Mouse (Mus musculus): ENCODE measurements at regions not wholly inside any gene's neighbourhood (a gene's known extent, or its start where the extent isn't known, plus 50 kb on each side); places are given as distances from the start of the nearest gene placed in this dataset.

DNA sequence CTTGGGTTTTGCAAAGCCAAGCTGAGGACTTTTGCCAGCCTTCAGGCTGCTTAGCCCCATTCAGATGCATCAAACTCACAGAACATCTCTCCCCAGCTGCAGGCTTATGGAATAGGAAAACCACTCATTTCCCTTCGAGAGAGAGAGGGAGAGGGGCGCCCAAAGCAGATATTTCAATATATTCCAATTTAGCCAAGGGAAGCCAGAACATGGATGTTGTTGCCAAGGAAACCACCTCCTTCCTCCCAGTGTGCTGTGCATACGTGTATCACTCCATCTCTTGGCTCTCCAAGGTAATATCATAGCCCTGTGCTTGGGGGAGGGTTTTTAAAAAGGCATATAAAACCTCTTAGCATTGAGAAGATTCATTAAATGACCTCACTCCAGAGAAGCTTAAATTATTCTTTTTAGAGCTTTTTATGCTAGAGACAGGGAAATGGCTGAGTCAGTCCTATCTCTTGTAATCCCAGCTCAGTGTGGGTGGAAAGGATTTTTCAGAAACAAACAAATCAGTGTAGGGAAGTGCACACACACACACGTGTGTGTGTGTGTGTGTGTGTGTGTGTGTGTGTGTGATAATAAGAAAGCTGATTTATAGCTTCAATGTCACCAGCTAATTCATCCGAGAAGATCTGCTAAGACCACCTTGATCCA is 245.1 kb downstream of the Rps24 start:
- DNase-seq (ENCODE audit: low read depth, low spot score) = no peak

DNA sequence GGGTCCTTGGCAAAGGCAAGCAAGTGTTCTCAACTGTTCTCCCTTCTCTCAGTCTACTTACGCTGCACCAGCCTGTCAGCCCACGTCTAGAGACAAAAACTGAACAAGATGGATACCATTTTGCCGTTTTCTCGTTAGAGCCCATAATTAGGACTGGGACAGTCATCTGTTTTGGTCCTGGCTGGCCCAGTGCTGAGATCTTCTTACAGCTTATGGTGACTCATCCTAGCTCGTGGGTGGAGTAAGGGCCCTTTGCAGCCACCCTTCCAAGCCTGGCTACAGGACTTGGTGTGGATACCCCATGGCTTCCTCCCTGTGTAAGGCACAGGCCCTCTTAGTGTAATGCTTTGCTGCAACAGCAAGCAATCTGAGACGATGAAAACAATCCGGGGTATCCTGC is 246.4 kb downstream of the Rps24 start:
- DNase-seq (ENCODE audit: low read depth, low spot score) = no peak

DNA sequence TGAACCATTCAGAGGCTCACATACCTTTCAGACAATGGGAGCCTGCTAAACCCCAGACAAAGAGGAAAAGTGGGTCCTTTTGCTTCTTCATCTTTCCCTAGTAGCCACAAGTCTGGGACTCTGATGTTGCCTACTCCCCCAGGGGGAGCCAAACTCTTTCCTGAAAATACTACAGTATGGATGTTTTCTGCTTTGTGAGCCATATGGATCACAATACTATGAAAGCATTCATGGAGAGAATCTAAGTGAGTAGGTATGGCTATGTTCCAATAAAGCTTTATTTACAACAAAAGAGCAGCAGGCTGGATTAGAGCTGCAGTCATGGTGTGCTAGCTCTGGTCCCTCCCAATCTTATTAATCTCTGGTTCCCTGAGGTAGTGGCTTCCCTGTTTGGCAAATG is 251.9 kb downstream of the Rps24 start:
- no peak for DNase-seq (ENCODE audit: low read depth, low spot score)

DNA sequence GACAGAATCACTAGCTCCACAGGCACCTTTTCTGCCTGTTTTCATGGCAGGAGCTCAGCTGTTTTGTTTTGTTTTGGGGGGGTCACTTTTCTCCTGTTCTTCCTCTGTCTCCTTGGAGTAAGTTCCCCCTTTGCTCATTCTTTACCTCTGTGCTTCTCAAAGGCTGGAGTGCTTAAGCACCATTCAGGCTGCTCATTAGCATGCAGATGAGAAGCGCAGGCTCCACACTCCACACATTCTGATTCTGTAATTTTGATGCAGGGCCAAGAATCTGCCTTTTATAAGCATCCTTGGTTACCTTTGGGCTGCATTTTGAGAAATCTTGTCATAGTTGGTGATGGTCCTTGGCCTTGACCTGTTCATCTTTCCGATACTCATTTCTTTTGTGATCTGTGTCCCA is 257.5 kb downstream of the Rps24 start:
- no peak for DNase-seq (ENCODE audit: low read depth, low spot score)

DNA sequence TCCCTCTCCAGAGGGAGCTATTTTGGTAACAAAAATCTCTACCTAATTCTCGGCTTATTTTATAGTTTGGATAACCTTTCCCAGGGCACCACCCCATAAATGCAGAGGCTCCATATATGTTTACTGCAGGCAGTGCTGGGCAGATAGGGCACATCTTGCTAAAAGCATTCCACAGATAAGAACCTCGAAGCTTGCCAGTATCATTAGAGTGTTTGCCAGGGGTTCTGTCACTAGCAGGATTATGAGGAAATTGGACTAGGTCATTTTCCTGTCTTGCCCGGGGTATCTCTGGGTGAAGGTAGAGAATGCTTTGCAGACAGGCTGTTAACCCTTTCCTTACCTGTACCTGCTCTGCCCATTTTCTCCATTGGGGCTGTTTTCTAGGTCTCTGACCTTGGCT is 258.8 kb downstream of the Rps24 start:
- DNase-seq (ENCODE audit: low read depth, low spot score) = no peak

DNA sequence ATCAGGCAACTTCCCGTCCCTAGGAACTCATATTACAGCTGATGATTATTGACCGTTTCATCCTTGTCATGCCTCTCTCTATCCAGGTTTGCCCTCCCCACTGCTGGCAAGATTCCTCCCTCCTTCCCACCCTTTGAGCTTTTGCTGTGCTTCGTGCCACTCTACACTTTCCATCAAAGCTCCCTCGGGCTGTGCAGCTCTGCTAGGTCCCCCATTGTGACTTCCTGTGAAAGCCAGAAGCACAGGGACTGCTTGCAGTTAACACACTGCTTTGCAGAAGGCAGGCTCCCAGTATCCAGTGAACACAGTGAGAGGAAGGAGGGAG is 260.5 kb downstream of the Rps24 start:
- no peak for DNase-seq (ENCODE audit: low read depth, low spot score)

DNA sequence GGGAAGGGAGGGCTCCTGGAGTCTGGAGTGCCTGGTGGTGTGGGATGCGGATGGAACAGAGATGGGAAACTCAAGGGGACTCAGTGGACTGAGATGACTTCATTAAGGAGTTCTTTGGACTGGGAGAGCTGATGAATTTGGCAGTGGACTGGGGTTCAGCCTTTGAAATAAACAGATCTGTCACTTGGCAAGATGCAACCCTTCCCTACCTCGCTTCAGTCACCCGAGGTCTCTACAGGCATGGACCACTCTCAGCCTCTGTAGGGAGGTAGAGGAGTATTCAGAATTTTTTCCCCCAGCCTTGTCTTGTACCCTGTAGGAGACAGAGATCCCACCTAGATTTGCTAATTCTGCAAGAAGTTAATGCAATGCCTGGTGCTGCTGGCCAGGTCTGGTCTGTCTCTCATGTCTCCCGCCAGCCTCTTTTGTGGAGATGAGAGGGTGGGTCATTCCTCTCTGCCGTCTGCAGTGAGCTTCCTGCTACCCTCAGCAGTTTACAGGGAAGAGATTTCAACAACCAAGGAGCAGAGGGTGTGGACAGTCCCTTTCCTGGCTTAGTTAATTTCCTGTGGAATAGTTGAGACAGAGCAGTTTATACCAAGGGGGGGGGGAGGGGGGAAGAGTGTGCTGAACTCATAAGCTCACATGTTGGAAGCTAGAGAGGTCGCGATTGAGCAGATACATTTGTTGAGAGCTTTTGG is 261.0 kb downstream of the Rps24 start:
- no peak for DNase-seq (ENCODE audit: low read depth, low spot score)

DNA sequence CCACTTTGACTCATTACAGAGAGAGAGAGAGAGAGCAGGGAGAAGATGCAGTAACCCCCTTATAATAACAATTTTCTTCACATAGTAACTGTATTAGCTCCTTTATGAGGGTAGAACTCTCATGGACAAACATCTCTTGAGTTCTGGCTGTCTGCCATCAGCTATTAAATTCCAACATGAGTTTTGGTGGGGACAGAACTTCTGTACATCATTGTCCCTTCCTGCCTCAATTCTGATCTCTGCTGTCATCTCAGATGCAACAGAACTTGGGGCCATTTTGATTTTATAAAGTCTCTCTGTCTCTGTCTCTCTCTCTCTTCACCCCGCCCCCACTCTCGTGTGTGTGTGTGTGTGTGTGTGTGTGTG is 261.6 kb downstream of the Rps24 start:
- DNase-seq (ENCODE audit: low read depth, low spot score) = no peak

DNA sequence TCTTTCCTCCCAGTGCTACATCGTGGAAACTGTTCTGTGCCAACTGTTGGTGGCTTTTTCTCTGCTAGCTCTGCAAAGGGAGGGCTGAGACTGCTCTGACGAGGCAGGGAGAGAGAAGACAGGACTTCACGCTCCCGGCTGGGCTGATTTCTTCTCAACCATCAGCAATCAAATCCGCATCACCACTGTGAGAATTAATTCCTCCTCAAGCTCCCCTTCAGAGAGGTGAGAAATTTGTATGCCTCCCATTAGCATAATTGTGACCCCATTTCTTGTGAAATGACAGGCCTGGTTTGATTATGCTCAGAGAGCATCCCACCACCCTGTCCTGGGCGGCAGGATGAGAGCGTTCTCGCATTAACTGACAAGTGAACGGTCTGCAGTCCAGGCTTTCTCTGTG is 262.4 kb downstream of the Rps24 start:
- DNase-seq (ENCODE audit: low read depth, low spot score) = no peak

DNA sequence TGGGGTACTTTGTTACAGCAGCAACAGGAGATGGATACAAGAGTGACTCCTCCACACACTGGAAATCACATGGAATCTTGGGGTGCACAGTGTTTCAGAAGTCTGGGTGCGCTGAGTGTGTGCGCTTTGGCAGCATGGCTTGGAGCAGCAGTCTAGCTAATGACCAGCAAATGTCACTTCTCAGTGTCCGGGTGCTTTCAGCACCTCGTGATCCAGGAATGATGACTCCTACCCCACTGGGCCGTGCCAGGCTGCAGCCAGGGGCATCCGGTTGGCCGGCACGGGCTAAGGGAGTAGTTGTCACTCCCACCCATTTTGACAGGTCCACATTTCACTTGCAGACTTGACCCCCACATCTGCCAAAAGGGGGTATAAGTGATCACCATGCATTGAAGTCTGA is 264.3 kb downstream of the Rps24 start:
- no peak for DNase-seq (ENCODE audit: low read depth, low spot score)

DNA sequence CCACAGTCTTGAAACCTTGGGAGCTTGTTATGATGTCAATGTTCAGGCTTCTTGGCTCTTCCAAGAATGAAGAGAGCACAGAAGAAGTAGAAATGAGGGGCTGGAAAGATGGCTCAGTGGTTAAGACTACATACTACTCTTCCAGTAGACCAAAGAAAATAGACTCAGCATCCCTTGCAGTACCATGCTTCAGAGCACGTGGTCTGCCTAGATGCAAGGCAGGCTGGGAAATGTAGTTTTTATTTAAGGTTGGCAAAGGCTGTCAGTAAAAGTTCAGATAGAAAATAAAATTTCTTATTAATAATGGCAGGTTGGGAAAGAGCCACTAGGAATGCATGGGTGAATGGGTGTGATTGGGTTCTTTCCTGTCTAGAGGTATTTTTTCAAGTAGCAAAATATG is 267.8 kb downstream of the Rps24 start:
- DNase-seq (ENCODE audit: low read depth, low spot score) = no peak

DNA sequence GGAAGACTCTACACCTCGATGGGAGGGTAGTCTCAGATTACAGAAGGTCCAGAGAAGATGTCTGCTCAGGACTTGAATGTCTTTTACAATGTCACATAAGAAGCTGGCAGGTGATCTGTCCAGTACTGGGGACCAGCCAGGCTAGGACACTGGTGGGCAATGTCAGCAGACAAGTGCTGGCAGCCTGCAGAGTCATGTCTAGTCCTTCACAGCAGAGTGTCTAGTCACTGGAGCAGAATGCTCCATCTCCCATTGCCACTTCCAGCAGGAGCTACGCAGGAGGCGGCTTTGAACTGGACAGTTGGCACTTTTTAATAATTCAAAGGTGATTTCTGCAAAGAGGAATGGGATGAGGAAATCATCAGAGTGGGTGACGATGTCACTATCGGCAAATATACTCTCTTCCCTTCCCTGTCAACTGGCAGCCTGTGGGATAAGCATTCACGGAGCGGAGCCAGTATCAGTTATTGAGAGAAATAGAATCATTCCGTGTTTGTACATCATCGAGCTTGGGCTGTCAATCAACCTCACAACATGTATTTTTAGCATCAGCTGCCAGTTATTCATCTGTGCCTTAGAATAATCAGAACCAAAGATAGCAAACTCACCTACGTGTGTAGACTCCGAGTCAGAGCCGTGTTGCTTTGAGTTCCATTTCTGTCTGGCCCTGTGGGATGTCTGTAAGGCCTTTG is 268.6 kb downstream of the Rps24 start:
- no peak for DNase-seq (ENCODE audit: low read depth, low spot score)

DNA sequence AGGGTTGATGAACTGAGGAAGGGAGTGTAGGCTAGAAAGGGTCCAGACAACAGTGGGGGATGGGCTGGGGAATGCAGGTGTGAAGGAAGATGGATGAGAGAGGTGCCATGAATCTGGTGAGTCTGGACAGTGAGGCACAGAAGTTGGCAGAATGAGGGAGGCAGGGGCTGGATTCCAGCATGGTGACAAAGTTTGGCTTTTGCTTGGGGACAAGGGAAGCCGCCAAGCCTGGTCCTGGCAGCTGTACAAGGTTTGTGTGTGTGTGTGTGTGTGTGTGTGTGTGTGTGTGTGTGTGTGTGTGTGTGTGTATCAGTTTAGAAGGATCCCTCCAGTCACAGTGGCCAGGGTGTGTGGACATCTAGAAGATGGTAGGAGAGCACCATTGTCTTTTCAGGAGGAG is 270.4 kb downstream of the Rps24 start:
- DNase-seq (ENCODE audit: low read depth, low spot score) = no peak

DNA sequence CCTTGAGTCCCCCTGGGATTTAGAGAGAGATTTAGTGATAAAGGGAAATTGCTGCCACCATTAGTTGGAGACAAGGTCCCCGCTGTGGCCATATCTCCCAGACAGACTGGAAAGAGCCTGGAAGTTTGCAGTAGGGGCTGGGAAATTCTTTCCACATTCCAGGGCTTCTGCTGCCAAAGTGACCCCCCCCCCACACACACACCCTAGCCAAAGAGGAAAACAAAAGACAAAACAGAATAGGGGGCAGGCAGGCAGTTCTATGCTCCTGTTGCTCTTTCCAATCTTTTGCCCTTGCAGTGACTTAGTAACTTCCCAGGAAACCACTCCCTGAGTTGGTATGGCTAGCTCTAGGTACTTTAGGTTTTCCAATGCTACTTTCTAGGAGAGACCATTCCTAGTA is 270.9 kb downstream of the Rps24 start:
- no peak for DNase-seq (ENCODE audit: low read depth, low spot score)

DNA sequence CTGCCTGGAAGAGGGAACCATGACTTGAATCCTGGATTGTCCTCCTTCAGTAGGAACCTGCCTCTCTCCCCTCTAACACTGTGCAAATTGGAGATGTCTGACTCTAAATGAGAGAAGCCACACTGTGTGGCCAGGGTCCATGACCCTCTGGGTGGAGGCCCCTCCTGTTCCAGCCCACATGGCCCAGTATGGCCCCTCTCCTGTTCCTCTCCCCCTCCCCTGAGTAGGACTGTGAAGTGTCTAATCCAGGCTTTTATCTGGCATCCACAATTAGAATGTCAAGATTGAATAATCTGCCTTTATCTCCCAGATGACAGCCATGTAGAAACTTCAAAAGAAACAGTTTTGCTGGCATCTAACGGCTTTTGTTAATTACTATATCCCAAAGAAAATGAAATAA is 274.0 kb downstream of the Rps24 start:
- DNase-seq (ENCODE audit: low read depth, low spot score) = no peak

DNA sequence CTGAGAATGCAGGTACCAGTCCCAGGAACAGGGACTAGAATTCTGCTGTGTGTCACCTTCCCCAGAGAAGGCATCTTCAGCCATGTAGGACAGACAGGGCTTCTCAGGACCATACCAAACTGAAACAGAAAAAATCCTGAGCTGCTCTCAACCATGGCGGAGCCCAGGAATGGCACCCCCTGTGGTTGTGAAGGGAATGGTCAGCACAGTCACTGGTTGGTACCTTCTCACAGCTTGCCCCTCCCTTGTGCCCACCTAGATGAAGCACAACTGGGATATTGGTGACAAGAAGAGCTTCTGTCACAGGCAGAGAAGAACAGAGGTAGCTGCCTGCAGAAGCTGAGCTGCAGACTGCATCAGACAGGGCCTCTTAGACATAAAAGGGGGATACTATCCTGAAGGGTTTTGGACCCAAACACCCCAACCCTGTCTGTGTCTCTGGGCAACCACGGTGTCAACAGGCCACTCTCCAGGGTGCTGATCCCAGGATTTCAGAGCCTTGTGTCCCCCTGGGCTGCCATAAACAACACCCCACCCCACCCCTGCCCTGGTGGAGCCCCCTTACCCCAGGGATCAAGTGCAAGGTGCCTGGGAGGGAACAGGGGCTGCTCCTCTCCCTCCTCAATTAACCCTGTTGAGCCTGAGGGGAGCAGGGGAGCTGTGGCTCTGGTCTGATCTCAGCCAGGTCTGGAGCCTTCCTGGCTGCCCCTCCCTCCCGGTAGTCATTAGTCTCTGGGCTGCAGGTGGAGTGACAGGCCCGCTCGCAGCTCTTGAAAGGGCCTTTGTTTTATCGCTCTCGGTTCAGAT is 275.7 kb downstream of the Rps24 start:
- DNase-seq (ENCODE audit: low read depth, low spot score) = no peak

DNA sequence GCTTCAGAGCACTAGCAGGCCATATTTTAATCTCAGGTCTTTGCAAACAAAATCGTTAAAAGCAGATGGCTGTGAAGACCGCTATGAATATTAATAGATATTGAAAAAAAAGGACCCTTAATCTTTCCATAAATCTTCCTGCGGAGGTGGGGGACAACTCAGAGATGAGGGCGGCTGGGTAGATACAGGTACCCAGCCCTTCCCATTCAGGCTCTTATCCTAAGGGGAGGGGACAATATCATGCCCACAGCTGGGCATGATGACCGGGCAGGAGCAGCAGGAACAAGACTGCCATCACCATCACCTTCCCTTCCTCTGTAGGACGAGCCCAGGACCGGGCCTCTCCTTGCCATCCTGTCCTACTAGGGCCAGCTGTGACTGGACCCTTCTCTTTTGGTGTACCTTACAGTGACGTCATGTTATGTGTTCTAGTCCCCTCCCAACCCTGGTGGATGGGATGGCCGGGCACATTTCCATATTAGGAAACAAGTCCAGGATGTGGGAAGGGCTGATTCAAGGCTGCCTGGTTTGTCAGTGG is 276.4 kb downstream of the Rps24 start:
- DNase-seq (ENCODE audit: low read depth, low spot score) = no peak

DNA sequence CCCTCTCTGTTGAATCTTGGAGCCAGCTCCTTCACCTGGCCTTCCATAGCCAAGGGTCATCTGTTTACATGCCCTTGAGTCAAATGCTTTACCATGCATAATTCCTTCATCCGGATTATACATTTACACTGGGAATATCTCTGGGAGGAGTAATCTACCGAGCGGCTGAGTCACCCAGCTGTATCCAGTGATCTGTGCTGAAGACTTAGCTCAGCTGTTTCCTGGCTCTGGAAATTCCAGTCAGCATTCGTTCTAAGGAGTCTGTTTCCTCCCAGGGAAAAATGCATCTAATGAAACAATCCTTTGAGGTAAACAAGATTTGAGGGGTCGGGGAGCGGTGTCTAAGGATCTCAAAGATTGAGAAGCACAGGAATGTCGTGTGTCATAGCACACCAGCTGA is 276.9 kb downstream of the Rps24 start:
- DNase-seq (ENCODE audit: low read depth, low spot score) = no peak

DNA sequence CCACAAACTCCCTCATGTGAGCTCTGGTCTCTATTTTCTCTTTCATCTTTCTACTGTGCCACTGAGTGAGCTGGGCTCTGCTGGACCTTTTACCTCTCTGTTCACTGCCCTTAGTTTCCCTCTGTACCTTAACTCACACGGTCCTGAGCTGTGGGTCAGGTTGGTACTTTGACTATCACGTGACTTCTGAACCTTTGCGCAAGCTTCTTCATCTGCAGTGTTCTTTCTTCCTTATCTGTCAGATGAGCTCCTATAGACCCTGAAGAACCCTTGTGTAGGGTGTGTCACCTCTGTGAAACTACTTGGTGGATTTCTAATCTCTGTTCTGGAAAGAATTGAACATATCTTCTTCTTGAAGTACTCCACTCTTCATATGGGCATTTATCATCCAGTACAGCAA is 279.3 kb downstream of the Rps24 start:
- no peak for DNase-seq (ENCODE audit: low read depth, low spot score)

DNA sequence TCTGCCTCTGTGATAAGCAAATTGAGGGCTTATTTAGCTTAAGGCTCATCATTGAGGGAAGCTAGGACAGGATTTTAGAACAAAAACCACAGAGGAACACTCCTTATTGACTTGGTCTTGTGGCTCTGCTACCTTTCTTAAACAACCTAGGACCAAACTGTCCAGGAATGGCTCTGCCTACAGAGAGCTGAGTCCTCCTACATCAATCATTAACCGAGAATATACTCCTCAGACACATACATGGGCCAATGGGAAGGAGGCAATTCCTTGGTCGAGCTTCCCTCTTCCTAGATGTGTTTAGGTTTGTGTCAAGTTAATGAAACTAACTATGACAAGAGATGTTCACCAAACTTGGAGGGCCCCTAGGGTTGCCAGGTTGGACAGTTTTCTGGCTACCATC is 279.8 kb downstream of the Rps24 start:
- no peak for DNase-seq (ENCODE audit: low read depth, low spot score)

DNA sequence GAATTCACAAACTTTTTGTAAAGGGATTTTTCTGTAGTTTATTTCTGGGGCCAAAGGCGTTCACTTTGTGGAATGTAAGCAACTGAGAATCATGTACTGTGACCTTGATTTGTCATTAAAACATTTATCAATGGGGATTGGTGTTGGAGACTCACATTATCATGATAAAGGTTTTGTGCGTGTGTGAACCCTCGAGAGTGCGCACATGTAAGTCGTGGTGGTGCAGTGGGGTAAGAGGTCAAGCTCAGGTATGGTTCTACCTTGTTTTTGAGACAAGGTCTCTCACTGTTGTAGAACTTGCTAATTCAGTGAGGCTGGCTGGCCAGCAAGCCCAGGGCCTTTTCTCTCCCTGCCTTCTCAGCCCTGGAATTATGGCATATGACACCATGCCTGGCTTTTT is 280.4 kb downstream of the Rps24 start:
- no peak for DNase-seq (ENCODE audit: low read depth, low spot score)

DNA sequence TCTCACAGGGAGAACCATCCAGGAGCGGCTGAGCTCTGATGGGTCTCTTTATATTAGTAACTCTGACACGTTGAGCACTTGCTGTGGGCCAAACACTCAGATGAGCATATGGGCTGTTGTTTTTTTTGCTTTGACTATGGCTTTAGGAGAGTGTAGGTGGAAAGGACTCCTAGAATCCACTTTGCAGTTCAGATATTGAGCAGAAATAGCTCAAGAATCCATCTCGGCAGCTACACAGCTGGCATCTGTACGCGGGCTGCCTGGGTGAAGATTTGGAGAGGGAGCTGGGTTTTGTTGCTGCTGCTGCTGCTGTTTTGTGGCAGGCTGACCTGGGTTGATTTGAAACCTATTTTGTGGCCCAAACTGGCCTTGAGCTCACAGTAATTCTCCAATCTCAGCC is 281.0 kb downstream of the Rps24 start:
- no peak for DNase-seq (ENCODE audit: low read depth, low spot score)
